Mouse (Mus musculus): ENCODE data around the gene Olfr1312.

GRCm38 (mm10) chr2:112050138-112050537 lies at the start of gene Olfr1312:
- TF ChIP-seq POLR2A (IDR thresholded peaks at IDR 0.05; ENCODE audit: control insufficient read depth, extremely low read depth, insufficient read depth, low read length, poor library complexity), result no peak
- no peak for TF ChIP-seq CTCF (IDR thresholded peaks at IDR 0.05; ENCODE audit: borderline replicate concordance, control insufficient read depth, extremely low read depth, insufficient read depth, low read length, poor library complexity)
